Mouse (Mus musculus): ENCODE measurements at regions not wholly inside any gene's neighbourhood (a gene's known extent, or its start where the extent isn't known, plus 50 kb on each side); places are given as distances from the start of the nearest gene placed in this dataset.

- peak; percentile 63 for DNase-seq (ENCODE audit: low read depth, low spot score)
These were observed 197.9 kb downstream of the Dusp6 start for GRCm38 (mm10) chr10:99460847-99461445.

GRCm38 (mm10) chr10:99461446-99461966 lies 198.5 kb downstream of the Dusp6 start:
- DNase-seq (ENCODE audit: low read depth, low spot score) = peak; percentile 88

DNA sequence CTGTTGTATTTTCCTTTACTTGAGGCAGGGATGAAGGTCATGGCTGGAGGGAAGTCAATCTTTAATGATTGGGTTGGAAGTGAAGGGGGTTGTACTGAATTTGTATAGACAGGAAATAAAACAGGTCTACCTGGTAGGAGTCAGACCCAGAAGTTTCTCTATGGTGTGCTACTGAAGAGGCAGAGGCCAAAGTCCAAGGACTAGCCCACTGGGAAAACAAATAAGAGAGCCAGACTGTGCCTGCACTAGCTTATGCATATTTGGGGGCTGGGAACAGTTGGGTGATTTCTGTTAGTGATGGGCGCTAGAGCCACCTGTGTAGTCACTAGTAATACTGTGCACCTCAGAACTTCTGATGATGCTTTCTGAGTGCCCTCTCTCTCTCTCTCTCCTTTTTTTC lies 203.7 kb downstream of the Dusp6 start:
- DNase-seq (ENCODE audit: low read depth, low spot score) = no peak

GRCm38 (mm10) chr10:99467319-99467842 lies 204.3 kb downstream of the Dusp6 start:
- DNase-seq (ENCODE audit: low read depth, low spot score) = no peak

DNA sequence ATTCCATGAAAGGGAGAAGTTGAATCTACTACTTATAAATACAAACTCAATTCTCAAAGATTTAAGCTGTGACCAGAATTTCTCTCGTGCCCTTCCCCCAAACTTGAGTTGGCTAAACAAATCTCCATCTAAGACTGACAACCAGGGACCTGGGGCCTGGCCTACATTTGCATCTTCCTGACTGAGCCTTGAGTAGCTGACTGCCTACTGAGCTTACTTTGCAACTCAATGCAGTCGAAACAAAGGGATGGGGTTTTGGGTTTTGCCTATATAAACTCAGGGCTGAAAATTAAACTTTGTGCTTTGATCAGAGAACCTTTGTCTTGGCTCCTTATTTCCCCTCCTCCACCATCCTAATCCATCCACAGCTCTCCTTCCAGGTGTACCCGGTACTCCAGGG lies 205.9 kb downstream of the Dusp6 start:
- DNase-seq (ENCODE audit: low read depth, low spot score) = no peak

GRCm38 (mm10) chr10:99471832-99472497 lies 208.9 kb downstream of the Dusp6 start:
- DNase-seq (ENCODE audit: low read depth, low spot score) = no peak

GRCm38 (mm10) chr10:99472806-99473205 lies 209.8 kb downstream of the Dusp6 start:
- no peak for DNase-seq (ENCODE audit: low read depth, low spot score)

- DNase-seq (ENCODE audit: low read depth, low spot score) = no peak
These were observed 210.7 kb downstream of the Dusp6 start for GRCm38 (mm10) chr10:99473758-99474157.

- no peak for DNase-seq (ENCODE audit: low read depth, low spot score)
These were observed 211.5 kb downstream of the Dusp6 start for GRCm38 (mm10) chr10:99474546-99474945.

GRCm38 (mm10) chr10:99476214-99476613 lies 213.2 kb downstream of the Dusp6 start:
- DNase-seq (ENCODE audit: low read depth, low spot score) = no peak

GRCm38 (mm10) chr10:99476776-99477175 lies 213.7 kb downstream of the Dusp6 start:
- DNase-seq (ENCODE audit: low read depth, low spot score) = no peak

- DNase-seq (ENCODE audit: low read depth, low spot score) = no peak
These were observed 217.5 kb downstream of the Dusp6 start for GRCm38 (mm10) chr10:99480573-99480972.

DNA sequence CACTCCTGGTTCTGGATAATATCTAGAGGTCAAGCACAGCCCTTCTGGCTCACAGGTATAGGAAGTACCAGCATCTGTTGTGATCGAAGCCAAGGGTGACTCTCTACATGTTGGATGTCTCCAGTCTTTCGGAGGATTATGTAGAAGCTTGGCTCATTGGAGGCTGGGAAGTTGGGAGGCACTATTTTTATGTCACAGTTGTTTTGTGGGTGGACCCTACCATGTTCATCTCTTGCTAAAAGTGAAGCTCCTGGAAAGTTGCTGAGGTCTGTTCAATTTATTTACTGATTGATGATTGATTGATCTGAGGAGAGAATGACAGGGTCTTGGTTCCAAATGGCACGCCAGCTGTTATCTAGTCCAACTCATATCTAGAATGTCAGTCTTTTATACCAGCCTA lies 219.0 kb downstream of the Dusp6 start:
- DNase-seq (ENCODE audit: low read depth, low spot score) = no peak

DNA sequence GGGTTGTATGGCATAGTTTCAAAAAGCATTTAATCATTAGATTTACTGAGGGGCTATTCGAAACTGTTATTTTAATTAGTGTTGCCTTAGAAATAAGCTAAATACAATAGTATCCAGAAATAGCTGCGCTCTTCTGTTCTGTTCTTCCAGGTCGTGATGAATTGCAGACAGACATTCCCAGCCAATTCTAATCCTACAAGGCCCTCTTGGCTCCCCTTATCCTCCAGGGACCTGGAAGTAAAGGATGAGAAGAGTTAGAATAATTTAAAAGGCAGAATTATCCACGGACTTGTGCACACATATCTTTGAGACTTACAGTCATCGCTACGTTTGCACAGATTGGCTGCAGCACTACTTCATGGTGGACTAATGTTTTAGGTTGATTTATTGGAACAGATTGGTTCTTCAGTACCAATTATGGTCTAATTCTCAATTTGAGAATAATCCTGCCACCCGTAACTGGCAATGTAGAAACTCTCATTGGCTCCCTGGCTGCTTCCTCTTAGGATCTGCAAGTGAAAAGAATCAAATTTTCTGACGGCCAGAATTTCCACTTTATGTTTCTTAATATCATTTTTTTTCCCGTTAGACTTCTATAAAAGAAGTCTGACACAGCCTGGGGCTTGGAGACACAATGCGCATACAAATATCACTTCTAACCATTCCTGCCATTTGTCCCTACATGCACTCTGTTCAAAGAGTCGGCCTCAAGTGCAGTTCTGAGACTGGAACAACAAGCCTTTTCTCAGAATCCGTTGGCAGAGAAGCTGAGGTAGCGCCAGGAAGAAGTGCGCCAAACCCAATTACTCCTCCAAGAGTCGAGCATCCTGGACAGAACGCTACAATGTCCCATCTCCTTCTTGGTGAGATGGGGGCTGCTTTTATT lies 225.4 kb downstream of the Dusp6 start:
- DNase-seq (ENCODE audit: low read depth, low spot score) = no peak

DNA sequence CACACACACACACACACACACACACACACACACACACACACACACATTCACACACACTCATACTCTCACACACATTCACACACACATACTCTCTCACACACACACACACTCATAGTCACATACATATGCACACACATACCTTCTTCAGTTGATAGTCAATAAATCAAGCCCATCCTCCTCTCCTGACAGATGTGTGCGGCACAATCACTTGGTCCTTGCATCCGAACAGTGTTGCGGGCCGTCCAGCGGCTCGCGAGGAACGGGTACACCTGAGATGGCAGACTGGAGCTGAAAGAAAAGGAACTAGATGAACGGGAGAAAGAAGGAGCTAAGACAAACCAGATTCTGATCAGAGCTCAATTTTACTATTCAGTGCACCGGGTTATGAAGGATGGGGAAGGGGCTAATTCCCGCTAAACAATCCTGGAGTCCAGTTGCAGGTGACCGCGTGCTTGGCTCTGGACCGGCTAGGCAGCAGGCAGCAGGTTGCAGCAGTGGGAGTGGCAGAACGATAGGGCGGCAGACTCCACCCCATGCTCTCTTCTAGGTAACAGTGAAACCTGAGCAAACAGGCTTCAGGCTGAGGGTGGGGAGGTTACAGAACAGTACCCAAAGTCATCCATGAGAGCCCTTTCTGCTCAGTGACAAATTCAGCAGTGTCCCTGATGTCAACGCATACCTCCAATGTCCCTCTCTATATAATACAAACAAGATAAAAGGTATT lies 247.8 kb downstream of the Csl start:
- no peak for DNase-seq (ENCODE audit: low read depth, low spot score)

DNA sequence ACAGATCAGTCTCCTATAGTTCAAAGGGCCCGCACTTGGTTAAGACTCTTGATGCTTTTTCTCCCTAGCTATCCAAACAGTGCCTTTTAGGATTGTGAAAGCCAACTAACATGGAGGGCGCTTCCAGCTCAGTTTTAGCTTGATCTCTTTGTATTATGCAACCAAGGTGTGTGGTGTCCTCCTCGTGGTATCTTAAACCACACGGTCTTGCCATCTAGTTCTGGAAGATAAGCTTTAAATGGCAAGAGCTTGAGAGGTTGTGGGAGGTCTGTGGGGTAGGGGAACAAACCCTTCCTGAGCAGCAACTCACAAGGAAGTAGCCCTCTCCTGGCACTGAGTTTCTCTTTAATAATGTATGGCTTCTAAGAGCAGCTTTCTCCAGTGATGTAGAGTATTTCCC lies 241.5 kb downstream of the Csl start:
- no peak for DNase-seq (ENCODE audit: low read depth, low spot score)

DNA sequence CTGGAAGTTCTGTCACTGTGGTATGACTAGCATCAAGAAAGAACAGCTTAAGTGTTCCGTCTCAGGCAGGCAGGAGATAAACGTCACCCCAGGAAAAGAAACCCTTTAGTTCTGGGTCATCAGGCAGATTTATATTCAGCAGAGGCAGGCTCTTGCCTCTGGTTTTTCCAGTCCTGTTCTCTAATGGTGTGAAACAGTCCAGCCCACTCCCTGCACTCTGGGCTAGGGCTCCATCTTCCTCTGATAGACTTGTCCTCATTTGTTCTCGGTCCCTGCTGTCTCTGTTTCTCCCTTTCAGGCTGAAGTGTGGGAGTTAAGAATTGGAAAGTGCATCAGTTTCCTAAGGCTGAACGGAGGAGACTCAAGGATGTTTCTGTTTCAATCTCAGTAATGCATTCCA lies 240.0 kb downstream of the Csl start:
- no peak for DNase-seq (ENCODE audit: low read depth, low spot score)

- no peak for DNase-seq (ENCODE audit: low read depth, low spot score)
These were observed 235.6 kb downstream of the Csl start for GRCm38 (mm10) chr10:99523817-99524216.

- DNase-seq (ENCODE audit: low read depth, low spot score) = no peak
These were observed 234.9 kb downstream of the Csl start for GRCm38 (mm10) chr10:99524273-99525212.

- no peak for DNase-seq (ENCODE audit: low read depth, low spot score)
These were observed 233.3 kb downstream of the Csl start for GRCm38 (mm10) chr10:99526148-99526547.
